Mouse (Mus musculus) pancreas, adult 10 weeks (tissue): ENCODE results near the gene Zfp950. TPM values are rescaled to one million over a fixed set of nuclear protein-coding genes. Genes with fewer than 3 reads are reported as not detected.

ENCODE experiments used
- polyA plus RNA-seq: library from polyadenylated mRNA; stranded (reverse); fragments of 350-450 nt; fragmentation: Illumina TruSeq; extraction: RNeasy Lipid Tissue Mini Kit (QIAGEN cat#74804); gene quantifications from one replicate; pipeline ENCODE4 v1.2.3, GENCODE M21; 2015; ENCODE audit warnings: low read depth, low replicate concordance; ENCODE audit not compliant: insufficient read depth

The Zfp950 gene
- polyA plus RNA-seq: 16.4 TPM

GRCm38 (mm10) chr19:61140342-61141206, at the start of gene Zfp950:
TSS of gene Zfp950 (minus strand) at chr19:61140840.

GRCm38 (mm10) chr19:61183590-61183989, 43.0 kb upstream of the Zfp950 start, which contains the start of gene Gm6020:
TSS of gene Gm6020 (plus strand) at chr19:61183890.

GRCm38 (mm10) chr19:61175756-61176324, 35.2 kb upstream of the Zfp950 start, which contains the start of gene Gm7102:
TSS of gene Gm7102 (minus strand) at chr19:61176309.

Other genes starting within 250 kb of the Zfp950 start
- gene Gm7102, start 35.5 kb upstream of the Zfp950 start, polyA plus RNA-seq: not detected
- gene Gm6020, start 43.0 kb upstream of the Zfp950 start, polyA plus RNA-seq: not detected
- 14.6 TPM for gene Csf2ra, start 87.6 kb upstream of the Zfp950 start, polyA plus RNA-seq
- gene Gm21060, start 156.2 kb upstream of the Zfp950 start, polyA plus RNA-seq: not detected